Mouse (Mus musculus) liver, embryonic 14.5 days (tissue): ENCODE measurements at regions not wholly inside any gene's neighbourhood (a gene's known extent, or its start where the extent isn't known, plus 50 kb on each side); places are given as distances from the start of the nearest gene placed in this dataset.

Experiments used
- ATAC-seq: fragments of 200-750 bp; cut with Nextera tagmentation; 2 replicates; pipeline ENCODE4 v1.8.0; 2017; ENCODE audit warnings: moderate number of reproducible peaks, mild to moderate bottlenecking, moderate library complexity; ENCODE audit not compliant: insufficient read depth
- DNase-seq, 3 experiments: peaks; one replicate each; pipeline ENCODE4 v3.0.0-alpha.2; 2012 to 2013; ENCODE audit warnings: low read depth in 3 of 3, low spot score in 3 of 3
- H3K27ac ChIP-seq: fragments of 300-500 bp; sonication (generic); 2 replicates; pipeline ENCODE4 v1.5.1; 2014; ENCODE audit warnings: moderate library complexity, mild to moderate bottlenecking, control low read depth, inconsistent platforms
- H3K27me3 ChIP-seq: fragments of 300-500 bp; sonication (generic); 2 replicates; pipeline ENCODE4 v1.6.1; 2014; ENCODE audit warnings: mild to moderate bottlenecking, low read length, moderate library complexity; ENCODE audit not compliant: control insufficient read depth, insufficient read depth
- H3K36me3 ChIP-seq: fragments of 300-500 bp; sonication (generic); replicated peaks from 2 replicates; pipeline ENCODE4 v1.6.1; 2014; ENCODE audit warnings: low read depth; ENCODE audit not compliant: control insufficient read depth, insufficient read depth
- H3K4me1 ChIP-seq, 2 experiments: fragments of 200-500 bp in 1 of 2; fragments of 300-500 bp in 1 of 2; sonication (generic) in 1 of 2; replicated peaks; 2 replicates each; pipeline ENCODE4 v1.6.1; 2012 to 2014; ENCODE audit warnings: antibody characterized with exemption in 1 of 2, inconsistent platforms in 1 of 2, low read length in 1 of 2; ENCODE audit not compliant: control insufficient read depth in 2 of 2, insufficient read depth in 2 of 2
- H3K4me2 ChIP-seq: fragments of 300-500 bp; sonication (generic); 2 replicates; pipeline ENCODE4 v1.6.1; 2014; ENCODE audit warnings: low read depth, mild to moderate bottlenecking, control low read depth, moderate library complexity
- H3K4me3 ChIP-seq, 2 experiments: fragments of 200-500 bp in 1 of 2; fragments of 300-500 bp in 1 of 2; sonication (generic) in 1 of 2; 2 replicates each; pipeline ENCODE4 v1.5.1; 2012 to 2014; ENCODE audit warnings: low read depth in 2 of 2, low read length in 2 of 2, mild to moderate bottlenecking in 2 of 2, control low read depth in 1 of 2, inconsistent platforms in 1 of 2, moderate library complexity in 1 of 2; ENCODE audit not compliant: insufficient read depth in 1 of 2
- H3K9ac ChIP-seq: fragments of 300-500 bp; sonication (generic); replicated peaks from 2 replicates; pipeline ENCODE4 v1.6.1; 2014; ENCODE audit warnings: mild to moderate bottlenecking, control low read depth, moderate library complexity
- H3K9me3 ChIP-seq: fragments of 300-500 bp; sonication (generic); 2 replicates; pipeline ENCODE4 v1.6.1; 2016; ENCODE audit warnings: low read length, mixed read lengths; ENCODE audit not compliant: control insufficient read depth
- CTCF ChIP-seq: IDR thresholded peaks from 2 replicates; pipeline ENCODE4 v1.5.1; 2016; ENCODE audit warnings: antibody characterized with exemption, low read depth, control low read depth
- EP300 ChIP-seq: IDR thresholded peaks from 2 replicates; pipeline ENCODE4 v1.6.1; 2016; ENCODE audit warnings: antibody characterized with exemption, low read depth
- whole genome bisulfite sequencing: fragments of 180-500 bp; shearing (Covaris S2); extraction: QIAGEN DNeasy Blood & Tissue Kit; methylation state at CpG from one replicate; pipeline ENCODE4 v1.1.7; 2014; ENCODE audit not compliant: insufficient replicate concordance; 5-methylcytosine and 5-hydroxymethylcytosine counted together

DNA sequence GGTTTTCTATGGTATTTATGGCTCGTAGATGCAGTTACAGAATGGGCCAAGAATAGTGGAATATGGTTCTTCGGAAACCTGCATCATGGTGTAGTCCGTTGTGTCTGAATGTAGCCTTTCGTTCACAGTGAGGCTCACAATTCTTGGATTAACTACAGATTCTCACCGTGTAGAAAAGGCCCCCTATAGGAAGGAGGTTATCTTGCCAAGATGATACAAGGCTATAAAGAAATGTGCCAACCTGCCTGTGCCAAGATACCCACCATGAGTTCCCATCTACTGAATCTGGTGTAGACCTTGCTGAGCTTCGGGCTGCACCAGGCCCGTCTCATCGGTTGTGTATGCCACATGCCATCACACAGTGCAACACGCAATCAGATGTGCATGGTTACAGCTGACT is 560.2 kb upstream of the Slc35b3 start:
- no peak for TF ChIP-seq EP300
- TF ChIP-seq CTCF = no peak
- no peak overlapping the region for H3K4me2 ChIP-seq
- no peak overlapping the region for H3K27ac ChIP-seq
- H3K9me3 ChIP-seq = no peaks in the 10 kb centered on the region
- no peaks in the 10 kb centered on the region for H3K36me3 ChIP-seq
- H3K27me3 ChIP-seq = no peaks in the 10 kb centered on the region
- WGBS = 74% methylated on average over 9 of the region's 9 CpGs
- no peaks in the 10 kb centered on the region for H3K4me1 ChIP-seq
- no peak for DNase-seq
- ATAC-seq = no peak
- H3K9ac ChIP-seq = no peak overlapping the region
- H3K4me3 ChIP-seq = no peak overlapping the region

DNA sequence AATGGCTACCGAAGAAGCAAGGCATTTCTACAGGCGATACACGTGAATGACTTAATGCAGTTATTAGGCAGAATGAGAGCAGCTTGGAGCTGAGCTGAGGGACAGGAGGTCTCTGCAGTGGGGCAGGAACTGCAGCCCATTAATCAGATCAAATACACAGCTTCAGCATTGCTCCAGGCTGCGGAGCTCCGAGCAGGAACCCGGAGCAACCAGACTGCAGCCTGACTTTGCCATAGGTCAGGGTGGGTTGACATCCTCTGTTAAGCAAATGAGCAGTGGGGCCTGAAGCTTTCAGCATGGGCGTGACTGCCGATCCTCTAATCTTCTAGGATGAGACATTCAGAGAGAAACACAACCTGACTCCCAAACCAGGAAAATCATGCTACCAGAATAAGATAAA is 555.4 kb upstream of the Slc35b3 start:
- no peak overlapping the region for H3K4me2 ChIP-seq
- no peak overlapping the region for H3K4me3 ChIP-seq
- H3K4me1 ChIP-seq = no peaks in the 10 kb centered on the region
- no peaks in the 10 kb centered on the region for H3K9me3 ChIP-seq
- 56% methylated on average over 8 of the region's 8 CpGs for WGBS
- DNase-seq (no peak), ATAC-seq (no peak)
- no peaks in the 10 kb centered on the region for H3K36me3 ChIP-seq
- H3K27me3 ChIP-seq = no peaks in the 10 kb centered on the region
- no peak overlapping the region for H3K9ac ChIP-seq
- TF ChIP-seq CTCF (no peak), EP300 (no peak)
- no peak overlapping the region for H3K27ac ChIP-seq

DNA sequence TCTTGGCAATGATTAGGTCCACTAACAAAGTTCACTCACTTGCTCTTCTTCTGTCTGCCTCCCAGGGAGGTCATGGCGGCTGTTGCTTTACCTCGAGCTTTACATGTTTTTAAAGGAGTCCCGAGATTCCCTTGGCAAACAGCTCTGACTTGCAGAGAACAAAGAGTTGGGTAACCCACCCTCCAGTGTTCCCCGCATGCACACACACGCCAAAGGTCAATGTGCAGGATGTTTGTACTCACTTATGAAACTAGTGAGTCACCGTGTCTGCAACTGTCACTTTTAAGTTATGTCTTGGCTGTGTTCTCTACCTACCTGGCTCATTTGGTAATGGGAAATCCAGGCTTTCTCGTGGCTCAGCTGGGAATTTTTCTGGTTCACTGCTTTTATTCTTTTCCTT is 529.1 kb upstream of the Slc35b3 start:
- DNase-seq (no peak), ATAC-seq (no peak)
- no peaks in the 10 kb centered on the region for H3K9me3 ChIP-seq
- WGBS = 54% methylated on average over 7 of the region's 7 CpGs
- no peak overlapping the region for H3K27ac ChIP-seq
- no peaks in the 10 kb centered on the region for H3K36me3 ChIP-seq
- TF ChIP-seq EP300 (no peak), CTCF (no peak)
- no peak overlapping the region for H3K9ac ChIP-seq
- H3K4me1 ChIP-seq = no peaks in the 10 kb centered on the region
- no peak overlapping the region for H3K4me3 ChIP-seq
- no peak overlapping the region for H3K4me2 ChIP-seq
- H3K27me3 ChIP-seq = no peaks in the 10 kb centered on the region

DNA sequence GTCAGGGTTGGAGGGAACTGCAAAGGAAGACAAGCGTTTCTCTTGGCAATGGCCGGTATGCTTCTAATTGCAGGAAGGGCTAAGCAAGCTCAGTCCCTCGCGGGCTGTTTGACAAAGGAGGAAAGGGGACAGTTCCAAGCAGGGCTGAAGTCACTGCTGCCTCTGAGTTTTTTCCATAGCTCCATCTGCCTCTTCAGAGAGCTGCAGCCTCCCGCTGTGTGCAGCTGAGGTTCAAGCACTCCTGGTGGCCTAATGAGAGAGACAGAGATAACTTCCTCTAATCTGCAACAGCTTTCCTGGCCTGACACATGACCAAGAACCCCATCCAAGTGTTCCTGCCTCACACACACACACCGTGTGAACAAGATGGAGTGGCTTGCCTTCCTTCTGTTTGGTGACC is 511.9 kb upstream of the Slc35b3 start:
- ATAC-seq (no peak), DNase-seq (no peak)
- H3K9ac ChIP-seq = no peak overlapping the region
- H3K4me3 ChIP-seq = no peak overlapping the region
- H3K9me3 ChIP-seq = no peaks in the 10 kb centered on the region
- no peaks in the 10 kb centered on the region for H3K36me3 ChIP-seq
- TF ChIP-seq CTCF (no peak), EP300 (no peak)
- H3K27ac ChIP-seq = no peak overlapping the region
- no peaks in the 10 kb centered on the region for H3K27me3 ChIP-seq
- whole genome bisulfite sequencing = 42% methylated on average over 6 of the region's 6 CpGs
- H3K4me2 ChIP-seq = no peak overlapping the region
- H3K4me1 ChIP-seq = no peaks in the 10 kb centered on the region

DNA sequence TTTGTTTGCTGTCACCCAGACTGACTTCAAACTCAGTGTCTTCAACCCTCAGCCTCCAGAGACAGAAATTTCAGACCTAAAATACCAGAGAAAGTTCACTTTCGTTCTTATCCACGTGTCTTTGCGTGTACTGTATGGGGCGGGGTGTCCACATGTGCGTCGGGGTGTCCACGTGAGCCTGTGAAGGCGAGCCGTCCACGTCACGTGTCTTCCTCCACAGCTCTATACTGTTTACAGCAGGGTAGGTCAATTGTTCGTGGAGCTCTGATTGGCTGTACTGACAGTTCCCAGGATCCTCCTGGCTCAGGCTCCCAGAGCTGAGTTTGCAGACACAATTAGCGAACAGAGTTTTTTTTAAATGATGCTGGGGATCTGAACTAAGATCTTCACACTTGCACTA is 481.1 kb upstream of the Slc35b3 start:
- ATAC-seq (no peak), DNase-seq (no peak)
- Histone ChIP-seq H3K4me2 (no peak overlapping the region), H3K27ac (no peak overlapping the region), H3K27me3 (no peaks in the 10 kb centered on the region), H3K4me1 (no peaks in the 10 kb centered on the region), H3K9me3 (no peaks in the 10 kb centered on the region), H3K4me3 (no peak overlapping the region), H3K36me3 (no peaks in the 10 kb centered on the region), H3K9ac (no peak overlapping the region)
- 70% methylated on average over 13 of the region's 13 CpGs for WGBS
- no peak for TF ChIP-seq CTCF
- no peak for TF ChIP-seq EP300
